Mouse (Mus musculus): Measurements from ENCODE around the gene Bap1.

- TF ChIP-seq CTCF (IDR thresholded peaks at IDR 0.05; ENCODE audit: control insufficient read depth, insufficient read depth, low read length): no peak
- no peak for TF ChIP-seq POLR2A (IDR thresholded peaks at IDR 0.05; ENCODE audit: borderline replicate concordance, control insufficient read depth, low read depth, low read length)
Measured at GRCm38 (mm10) chr14:31258476-31259050, 7.3 kb downstream of the Bap1 start.
